Mouse (Mus musculus) B cell, adult 2 months (primary cell): ENCODE data around the gene H2al1m.
"Not testable (repeated sequence)": the region's sequence is repeated elsewhere in the genome, so short reads cannot be mapped to it uniquely, and the experiment has no call there.

Experiments
- DNase-seq, 2 experiments: peaks; one replicate each; pipeline ENCODE4 v3.0.0; 2022

H2al1m gene

GRCm38 (mm10) chrX:9283464-9283863 lies at the start of gene H2al1m:
Gene H2al1m, plus strand, starts transcription at chrX:9283764.
- not testable (repeated sequence) for DNase-seq

DNA sequence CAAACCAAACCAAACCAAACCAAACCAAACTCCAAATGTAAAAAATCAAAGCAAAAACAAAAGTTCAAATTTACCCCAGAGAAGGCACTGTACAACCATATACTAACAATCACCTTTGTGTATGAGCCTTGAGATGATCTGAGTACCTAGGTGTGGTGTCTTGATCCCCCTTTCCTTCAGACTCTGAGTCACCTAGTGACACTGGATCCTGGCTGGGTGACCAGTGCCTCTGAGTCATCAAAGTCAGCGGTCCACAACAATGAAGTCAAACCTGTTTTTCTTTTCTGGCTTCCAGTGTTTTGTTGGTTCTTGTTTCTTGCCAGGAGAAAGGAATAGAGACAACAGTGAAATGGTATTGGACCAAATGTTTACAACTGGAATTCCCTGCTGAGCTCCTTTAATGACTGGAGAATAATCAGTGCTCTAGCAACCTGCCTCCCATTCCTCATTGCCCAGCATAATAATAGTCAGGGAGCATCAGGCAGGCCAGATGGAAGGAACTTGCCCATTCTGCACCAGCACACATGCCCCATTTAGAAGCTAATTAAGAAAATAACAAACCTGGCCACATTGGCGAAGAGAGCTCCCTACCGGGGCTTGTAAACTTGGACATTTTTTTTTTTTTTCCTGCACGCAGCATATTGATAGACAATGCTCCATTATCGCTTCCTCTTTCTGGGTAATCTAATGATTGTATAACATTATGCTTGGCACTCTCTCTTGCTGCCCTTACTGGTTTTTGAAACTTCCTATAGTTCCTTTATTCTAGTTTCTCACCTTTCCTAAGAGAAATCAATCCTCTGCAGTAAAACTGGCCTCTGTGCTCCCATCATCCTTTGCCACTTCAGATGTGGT lies 42.6 kb upstream of the H2al1m start:
- no peak for DNase-seq

DNA sequence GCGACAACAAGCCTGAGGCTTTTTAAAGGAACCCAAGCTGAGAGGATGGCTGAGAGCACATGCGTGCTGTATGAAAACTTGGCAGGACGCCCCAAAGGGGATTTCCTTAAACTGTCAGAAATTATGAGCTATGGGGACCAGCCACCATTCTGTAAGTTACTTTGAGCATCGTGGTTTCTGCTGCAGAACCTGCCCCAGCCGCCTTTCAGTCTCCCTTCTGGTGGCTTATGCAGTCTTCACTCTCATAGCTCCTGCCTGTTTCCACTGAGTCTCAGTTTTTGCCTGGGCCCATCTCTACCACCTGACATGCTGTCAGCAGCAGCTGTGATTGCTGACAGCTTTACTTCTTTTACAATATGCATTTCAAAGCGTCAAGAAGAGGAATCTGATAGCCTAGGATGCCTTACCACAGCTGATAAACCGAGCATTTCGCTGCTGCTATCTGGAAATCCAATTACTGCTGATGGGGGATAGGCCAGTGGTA lies 40.1 kb upstream of the H2al1m start:
- no peak for DNase-seq

DNA sequence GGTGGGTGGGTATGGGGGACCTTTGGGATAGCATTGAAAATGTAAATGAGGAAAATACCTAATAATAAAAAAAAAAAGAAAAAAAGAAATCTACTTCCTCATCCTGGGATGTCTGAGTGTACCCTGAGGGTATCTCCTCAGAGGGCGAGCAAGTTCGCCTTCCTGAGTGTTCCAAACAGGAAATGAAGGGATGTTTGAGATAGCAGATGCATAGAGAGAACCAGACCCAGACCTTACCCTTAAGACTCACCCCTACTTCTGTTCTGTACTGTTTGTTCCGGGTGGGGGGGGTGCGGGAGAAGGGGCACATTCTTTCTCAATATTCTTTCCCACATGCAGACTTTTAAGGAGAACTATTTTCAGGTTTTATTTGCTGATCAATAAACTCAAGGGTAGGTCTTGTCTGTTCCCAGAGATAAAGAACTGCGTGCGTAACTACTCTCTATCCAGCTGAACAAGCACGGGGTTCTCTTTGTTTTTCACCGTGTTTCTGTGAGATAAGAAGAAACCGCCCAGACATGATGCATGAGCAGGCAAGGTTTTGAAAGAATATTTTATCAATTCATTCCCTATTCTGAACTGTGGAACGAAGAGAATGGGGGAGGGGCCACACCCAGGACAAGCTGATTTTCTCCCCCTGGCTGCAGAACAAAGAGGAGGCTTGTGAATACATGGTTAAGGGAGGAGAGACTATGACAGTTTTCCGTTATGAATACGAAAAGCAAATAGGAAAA lies 38.8 kb upstream of the H2al1m start:
- no peak for DNase-seq

DNA sequence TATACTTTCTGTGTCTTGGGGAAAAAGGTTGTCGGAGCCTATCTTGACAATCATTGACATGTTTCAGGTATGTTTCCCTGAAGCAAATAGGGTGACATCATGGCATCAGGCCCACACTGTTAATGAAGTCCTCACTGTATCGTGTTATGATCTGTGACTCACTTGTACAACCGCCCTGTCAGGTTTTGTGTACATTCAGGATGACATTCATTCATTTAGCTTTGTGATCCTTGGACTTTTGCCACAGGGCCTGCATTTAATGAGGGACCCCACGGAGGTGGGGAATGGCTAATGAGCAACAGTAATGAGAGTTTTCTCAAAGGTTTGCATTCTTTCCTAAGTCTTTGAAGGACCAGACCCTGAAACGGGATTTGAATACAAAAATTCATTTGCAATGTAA lies 34.7 kb upstream of the H2al1m start:
- no peak for DNase-seq

DNA sequence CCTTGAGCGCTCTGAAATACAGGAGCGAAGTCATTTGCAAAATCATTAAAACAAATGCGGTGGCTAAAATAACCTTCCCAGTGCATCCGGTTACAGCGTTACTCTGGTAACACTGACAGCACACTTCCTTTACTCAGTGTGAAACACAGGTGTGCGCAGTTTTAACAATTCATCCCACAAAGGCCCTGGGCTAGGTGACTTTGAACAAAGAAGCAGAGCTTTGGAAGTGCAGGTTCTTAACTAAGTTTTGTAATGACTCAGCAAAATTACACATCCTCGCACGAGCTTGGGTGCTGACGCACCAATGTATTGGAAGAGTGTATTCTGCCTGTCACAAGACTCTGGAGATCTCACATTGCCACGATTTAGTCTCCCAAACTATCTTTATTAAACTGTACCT lies 29.6 kb upstream of the H2al1m start:
- DNase-seq, result peak; percentile 8 to 11

DNA sequence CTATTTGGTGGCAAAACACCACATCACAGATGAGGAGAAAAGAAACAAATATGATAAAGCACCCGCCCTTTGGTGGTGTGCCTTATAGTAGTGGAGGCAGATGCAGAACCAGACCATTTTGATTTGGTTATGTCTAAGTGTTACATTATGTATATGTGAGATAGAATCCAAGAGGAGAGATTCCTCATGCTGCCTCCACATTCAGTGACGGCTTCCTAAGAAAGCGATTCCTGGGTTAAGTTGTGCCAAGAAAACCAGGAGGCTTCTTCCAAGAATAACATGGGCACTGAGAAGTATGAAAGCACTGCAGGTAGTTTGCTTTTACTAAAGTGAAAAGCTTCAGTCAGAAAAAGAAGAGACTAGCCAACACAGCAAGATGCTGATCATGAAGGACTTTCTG lies 28.7 kb upstream of the H2al1m start:
- DNase-seq, result no peak

- DNase-seq, result no peak
These were observed 26.8 kb upstream of the H2al1m start, which contains the start of gene Gm14862 for GRCm38 (mm10) chrX:9256766-9257165. Gene Gm14862, minus strand, starts transcription at chrX:9256899.

GRCm38 (mm10) chrX:9257831-9258230 lies 25.7 kb upstream of the H2al1m start:
- DNase-seq, result no peak

DNA sequence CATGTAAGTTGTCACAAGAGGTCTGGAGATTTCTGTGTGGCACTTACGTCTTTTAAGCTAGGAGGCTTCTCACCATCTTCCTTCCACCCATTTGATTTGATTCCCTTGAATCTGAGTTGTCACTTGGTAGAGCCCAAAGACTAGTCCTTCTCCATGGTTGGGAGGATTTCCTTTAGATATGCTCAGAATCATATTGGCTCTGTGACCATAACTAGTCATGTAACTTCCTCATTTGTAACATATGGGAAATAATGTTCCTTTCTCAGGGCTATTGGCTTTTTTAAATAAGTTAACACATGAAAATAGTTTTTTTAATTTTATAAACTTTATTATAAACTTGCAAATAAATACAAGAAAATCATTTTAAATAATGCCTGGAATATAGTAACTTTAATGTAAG lies 24.3 kb upstream of the H2al1m start:
- no peak for DNase-seq

DNA sequence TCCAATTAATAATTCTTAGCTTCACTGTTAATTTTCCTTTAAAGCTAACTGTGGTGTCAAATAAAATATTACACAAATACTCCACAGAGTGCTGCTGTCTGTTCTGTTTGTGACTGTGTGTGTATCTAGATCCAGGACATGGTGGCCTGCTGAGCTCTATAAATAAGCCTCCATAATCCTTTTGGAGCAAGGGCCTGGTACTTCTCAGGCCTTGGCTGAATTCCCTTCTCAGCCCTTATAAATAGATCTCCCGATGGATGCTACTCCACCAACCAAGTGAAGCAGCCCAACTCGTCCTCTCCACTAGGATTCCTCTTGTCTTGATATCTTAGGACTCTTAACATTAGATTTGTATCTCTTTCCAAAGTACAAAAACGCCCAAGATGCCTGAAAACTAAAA lies 12.5 kb upstream of the H2al1m start:
- DNase-seq, result no peak

- DNase-seq, result peak in 1 of 2 experiments; percentile 1
These were observed 11.6 kb upstream of the H2al1m start for GRCm38 (mm10) chrX:9271947-9272459.

DNA sequence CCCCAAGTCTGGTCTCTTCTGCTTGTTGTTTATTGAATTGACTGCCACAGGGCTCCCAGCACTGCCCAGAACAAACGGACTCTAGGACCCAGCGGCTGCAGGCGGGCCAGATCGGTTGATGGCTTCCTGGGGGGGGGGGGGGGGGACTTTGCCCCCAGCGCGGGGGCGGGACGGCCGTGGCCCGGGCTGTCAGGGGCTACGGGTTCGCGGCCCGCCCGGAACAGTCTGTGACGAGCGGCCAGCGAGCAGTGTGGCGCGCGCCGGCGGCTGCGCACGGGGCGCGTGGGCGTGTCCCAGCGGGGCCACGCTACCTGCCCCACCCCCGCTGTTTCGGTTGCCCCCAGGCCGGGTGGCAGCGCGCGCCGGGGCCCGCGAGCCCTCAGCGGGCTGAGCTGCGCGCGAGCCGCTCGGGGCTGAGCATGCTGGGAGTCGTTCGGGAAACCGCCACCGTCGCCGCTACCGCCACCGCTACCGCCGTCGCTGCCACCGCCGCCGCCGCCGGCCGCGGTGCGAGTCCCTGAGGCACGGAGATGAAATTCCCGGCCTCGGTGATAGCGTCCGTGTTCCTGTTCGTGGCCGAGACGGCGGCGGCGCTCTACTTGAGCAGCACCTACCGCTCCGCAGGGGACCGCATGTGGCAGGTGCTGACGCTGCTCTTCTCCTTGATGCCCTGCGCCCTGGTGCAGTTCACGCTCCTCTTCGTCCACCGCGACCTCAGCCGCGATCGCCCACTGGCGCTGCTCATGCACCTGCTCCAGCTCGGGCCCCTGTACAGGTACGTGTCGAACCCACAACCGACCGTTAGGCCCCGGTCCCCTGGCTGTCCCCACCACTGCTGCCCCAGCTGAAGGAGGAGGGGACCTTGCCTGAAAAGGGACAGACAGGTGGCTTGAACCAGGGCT lies 10.9 kb upstream of the H2al1m start, which contains the start of gene Xk:
TSS of gene Xk (plus strand) at position 297 of the 902 bp plus-strand sequence.
- DNase-seq, result peak; percentile 68 to 70

GRCm38 (mm10) chrX:9273377-9274002 lies 10.1 kb upstream of the H2al1m start:
- DNase-seq, result peak in 1 of 2 experiments; percentile 1

- DNase-seq, result no peak
These were observed 9.2 kb upstream of the H2al1m start for GRCm38 (mm10) chrX:9274321-9274720.

DNA sequence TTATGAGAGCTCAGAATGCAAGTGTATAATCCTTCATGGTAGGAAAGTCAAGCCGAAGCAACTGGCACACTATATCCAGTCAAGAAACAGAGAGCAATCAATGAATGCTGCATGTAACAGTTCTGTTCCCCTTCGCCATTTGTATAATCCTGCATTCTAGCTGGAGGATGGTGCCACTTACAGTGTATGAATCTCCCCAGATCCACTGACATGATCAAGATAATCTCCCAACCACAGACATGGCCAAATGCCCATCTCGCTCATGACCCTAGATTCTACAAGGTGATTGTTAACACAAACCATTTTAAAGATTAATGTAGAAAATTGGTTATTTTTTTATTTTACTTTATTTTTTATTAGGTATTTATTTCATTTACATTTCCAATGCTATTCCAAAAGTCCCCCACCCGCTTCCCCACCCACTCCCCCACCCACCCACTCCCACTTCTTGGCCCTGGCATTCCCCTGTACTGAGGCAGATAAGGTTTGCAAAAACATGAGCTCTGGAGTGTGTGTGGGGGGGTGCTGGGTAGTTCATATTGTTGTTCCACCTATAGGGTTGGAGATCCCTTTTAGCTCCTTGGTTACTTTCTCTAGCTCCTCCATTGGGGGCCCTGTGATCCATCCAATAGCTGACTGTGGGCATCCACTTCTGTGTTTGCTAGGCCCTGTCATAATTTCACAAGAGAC lies 9.7 kb downstream of the H2al1m start:
- not testable (repeated sequence) for DNase-seq

DNA sequence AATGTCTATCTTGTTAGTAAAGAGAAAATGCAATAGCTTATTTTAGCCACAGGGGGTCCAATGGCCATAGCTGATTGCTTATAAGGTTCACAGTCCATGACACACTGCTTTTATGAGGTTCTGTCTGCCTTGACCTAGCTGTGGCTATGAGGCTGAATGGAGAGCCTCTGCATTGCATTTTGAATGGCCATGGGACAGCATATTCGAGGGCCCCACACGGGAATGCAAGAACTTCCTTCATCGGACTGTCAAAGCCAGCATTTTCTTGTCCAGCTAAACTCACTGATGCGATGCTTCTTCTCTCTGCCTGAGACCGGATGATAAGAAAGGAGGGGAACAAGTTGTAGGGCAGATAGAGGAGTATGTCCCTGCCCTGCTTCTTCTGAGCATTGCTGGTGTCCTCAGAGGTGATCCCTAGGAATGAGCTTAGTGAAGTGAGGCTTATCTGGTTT lies 14.9 kb downstream of the H2al1m start:
- no peak for DNase-seq

GRCm38 (mm10) chrX:9302791-9303190 lies 19.2 kb downstream of the H2al1m start:
- DNase-seq, result no peak

DNA sequence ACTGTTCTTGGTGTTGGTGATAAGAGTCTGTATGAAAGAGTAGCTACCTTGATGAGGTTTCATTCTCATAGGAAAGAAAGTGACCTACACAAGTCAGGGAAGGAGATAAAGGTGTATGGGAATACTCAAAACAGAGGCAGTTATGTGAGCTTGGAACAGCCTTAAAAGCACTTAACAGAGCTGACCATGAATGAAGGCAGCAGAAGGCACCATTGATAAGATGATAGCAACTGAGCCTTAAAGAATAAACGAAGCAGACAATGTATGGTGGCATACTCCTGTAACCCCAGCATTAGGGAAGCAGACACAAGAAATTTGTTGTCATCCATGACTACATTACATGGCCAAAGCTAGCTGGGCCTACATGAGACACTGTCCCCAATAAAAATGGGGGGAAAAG lies 19.9 kb downstream of the H2al1m start:
- no peak for DNase-seq

- DNase-seq, result not testable (repeated sequence)
These were observed 32.9 kb downstream of the H2al1m start for GRCm38 (mm10) chrX:9316457-9316856.

DNA sequence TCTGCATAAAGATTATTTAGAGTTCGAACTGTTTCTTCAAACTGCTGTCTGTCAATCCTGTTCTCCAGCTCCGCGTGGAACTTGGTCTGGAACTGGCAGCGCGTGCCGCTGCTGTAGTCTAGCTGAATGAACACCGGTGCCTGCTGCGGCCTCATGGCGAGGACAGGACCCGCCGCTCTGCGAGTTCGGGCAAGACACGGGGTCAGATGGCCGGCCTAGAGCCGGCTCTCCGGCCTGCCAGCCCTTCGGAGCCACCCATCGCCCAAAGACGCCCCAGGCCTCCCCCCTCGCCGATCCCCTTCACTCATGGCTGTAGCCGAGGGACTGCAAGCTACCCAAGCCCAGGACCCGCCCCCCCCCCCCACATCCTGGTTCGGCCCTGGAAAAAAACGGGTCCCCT lies 44.4 kb downstream of the H2al1m start:
- DNase-seq, result not testable (repeated sequence)
